Mouse (Mus musculus) spleen, adult 18-20 months (tissue): ENCODE measurements around the gene Hrh2.

ENCODE experiments used
- DNase-seq, 2 experiments: peaks; one replicate each; pipeline ENCODE4 v3.0.0; 2022; ENCODE audit warnings: mixed read lengths in 2 of 2

Hrh2 gene

DNA sequence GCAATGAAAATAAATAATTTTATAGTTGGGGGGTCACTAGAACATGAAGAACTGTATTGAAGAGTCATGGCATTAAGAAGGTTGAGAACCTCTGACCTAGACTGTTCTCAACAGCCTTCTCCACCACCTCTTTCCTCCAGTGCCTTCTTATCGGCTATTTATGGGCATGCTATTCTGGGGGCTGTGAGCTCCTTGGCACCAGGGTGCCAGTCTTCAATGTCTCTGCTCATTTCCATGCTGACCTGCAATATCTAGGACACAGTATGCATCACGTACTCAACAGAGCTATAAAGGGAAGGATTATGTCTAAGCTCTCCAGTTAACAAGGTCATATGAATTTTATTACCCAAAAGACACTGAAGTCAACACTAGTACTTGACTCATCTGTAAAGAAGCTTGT, 14.6 kb upstream of the Hrh2 start:
- no peak for DNase-seq

DNA sequence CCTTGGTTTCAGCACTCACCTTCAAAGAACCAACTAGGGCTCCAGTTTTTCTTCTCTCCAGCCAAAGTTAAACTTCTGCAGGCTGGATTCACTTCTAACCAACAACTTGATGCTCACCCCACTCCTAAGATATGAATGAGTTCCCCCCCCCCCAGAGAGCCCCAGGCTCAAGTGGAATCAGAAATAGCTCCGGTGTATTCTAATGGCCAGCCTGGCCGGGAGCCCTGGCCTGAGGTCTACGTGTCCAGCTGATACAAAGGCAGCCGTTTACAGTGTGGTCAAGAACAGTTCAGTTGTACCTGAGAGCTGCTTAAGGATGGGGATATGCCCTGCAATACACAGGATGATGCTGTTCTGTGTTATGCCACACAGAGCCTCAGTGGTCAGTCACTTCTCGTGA, 13.3 kb upstream of the Hrh2 start:
- no peak for DNase-seq

DNA sequence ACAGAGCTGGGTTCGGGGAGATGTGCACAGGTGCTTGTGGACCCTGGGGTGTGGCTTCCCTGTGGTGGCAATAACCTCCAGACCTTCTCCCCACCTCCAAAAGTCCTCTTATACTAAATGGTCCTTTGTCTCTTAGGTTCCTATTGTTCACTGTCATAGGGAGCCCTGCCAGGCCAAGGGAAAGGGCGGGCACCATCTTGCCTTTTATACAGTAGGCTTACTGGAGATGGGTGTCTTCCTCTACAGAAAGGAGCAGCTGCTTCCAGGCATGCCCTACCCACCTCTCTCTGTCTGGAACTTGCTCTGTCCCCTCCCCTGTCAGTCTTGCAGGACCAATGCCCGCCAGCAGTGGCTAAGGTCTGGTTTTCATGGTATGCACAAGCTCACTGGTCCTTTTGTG, 12.0 kb upstream of the Hrh2 start:
- no peak for DNase-seq

DNA sequence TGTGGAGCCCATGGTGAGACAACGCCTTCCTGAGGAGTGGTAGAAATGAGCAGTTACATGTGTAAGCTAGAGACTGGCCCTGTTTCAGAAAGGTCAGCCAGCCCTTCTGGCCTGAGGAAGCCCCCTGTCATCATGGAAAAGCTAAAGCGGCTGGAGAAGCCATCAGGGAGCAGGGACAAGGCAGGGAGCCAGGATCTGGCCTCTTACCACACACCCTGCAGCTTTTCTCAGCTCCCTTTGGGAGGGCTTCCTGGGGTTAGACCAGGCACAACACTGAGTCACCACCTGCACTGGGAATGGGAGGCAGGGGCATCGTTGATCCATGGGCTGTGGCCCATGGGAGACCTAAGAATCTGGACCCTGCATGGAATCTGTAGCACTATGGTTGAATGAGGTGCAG, 11.5 kb upstream of the Hrh2 start:
- no peak for DNase-seq

DNA sequence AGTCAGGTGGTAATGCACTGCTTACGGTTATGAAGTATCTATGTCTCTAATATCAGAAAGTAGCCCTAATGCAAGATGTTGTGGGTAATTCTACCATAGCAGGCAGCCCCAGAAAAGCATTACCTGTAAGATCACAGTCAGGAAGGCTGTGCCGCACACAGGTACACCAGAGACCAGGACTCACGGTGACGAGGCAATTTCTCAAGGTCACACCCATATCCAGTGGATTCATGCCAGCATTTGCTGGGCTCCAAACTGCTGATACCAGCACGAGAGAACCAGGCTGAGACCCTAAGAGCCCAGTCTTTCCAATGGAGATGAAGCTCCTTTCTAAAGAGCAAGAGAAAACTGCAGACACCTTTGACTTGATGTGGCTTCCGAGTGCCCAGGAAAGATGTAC, 10.6 kb upstream of the Hrh2 start:
- DNase-seq = no peak

DNA sequence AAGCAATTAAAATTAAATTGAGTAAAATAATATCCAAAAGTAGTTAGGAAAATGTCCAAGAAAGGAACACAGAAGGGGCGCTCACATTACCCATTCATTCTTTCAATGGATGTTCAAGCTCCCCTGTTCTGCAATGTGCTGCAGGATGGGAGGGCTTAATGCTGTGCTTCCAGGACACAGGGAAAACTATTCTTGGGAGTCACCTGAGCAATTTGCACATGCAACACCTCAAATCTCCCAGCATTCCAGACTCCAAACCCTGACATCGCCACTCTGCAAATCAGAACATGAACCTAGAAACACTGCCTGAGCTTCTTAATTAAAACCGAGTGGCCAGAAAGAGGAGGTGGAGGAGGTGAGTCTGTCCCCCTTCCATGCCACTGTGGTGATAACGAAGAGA, 10.0 kb upstream of the Hrh2 start:
- DNase-seq = no peak

DNA sequence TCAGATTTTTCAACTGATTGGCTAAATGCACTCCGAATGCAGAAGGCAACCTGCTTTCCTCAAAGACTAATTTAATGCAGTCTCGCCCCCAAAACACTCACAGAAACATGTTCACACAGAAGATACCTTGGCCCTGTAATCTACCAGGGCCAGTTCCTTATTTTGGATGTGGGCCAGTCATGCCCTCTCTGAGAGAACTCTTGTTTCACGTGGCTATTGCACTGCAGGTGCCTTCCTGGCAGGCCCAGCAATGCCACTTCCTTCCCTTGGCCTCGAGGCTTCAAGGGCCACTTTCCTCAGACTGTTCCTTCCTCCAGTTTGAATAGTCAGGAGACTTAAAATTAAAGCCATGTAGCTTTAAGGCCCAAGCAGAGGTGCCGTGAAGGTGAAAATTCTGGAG, 5.5 kb upstream of the Hrh2 start:
- no peak for DNase-seq

DNA sequence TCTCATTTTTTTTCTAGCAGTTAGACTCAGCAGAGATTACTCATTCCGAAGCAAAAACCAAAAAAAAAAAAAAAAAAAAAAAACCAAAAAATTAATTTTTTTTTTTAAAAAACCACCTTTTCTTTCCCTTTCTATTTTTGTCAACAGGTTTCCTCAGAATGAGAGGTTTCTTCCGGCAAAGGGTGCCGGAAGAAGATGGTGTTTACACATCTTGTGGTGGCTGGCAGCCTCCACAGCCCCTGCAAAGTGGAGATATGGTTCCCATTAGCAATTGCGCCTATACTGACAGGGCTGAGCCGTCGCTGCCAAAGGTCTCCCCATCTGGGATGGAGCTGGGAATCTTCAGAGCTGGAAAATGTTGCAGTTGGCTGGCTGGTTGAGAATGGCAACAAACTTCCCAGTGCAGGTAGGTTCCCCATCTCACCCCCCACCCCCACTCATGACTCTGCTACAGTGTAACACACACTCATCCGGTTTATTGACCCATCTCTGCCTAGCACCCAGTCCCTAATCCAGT, 3.7 kb upstream of the Hrh2 start:
- peak in 1 of 2 experiments; percentile 17 for DNase-seq

DNA sequence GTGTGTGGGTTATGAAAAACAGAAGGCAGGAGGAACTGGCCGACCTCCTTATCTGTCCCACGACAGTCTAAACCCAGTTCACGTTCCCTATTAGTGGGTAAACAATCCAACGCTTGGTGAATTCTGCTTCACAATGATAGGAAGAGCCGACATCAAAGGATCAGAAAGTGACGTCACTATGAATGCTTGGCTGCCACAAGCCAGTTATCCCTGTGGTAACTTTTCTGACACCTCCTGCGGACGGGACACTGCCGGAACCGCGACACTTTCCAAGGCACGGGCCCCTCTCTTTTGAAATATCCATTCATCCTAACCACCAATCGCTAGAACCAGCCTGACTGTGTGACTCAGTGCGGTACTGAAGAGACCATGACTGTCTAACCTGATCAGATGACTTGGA, 2.0 kb upstream of the Hrh2 start:
- no peak for DNase-seq

DNA sequence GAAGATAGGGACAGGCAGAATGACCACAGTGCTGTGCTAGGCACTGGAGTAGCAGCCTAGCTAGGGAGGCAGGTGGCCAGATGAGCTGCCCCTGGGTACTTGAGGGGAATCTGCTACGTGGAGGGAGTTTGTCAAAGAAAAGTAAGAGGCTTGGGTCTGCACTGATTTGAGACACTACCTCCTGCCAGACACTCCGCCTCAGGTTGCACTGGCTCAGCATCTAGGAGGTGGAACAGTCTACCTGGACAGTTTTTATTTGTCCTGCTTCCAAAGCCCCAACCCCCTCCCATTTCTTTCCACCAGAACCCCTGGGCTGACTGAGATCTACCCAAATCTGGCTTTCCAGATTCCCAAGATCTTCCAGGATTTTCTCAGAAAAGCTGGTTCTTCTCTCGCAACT, 748 bp upstream of the Hrh2 start:
- DNase-seq = no peak

DNA sequence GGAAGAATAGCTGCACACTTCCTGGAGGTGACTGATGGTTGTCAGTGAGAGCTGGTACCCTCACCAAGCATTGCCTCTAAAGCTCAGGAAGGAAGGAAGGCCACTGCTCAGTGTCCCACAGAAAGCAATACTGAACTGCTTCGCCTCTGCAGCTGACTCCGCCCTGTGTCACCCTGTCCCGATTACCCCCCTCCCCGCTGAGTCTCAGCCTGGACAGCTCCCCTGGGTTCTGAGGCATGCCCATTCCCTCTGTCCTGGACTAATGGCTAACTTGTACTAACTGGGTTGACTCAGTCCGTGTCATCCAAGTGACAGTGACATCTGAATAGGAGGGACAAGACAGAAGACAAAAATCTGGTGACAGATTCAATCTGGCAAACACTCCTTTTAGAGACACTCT, 1.7 kb downstream of the Hrh2 start:
- no peak for DNase-seq

DNA sequence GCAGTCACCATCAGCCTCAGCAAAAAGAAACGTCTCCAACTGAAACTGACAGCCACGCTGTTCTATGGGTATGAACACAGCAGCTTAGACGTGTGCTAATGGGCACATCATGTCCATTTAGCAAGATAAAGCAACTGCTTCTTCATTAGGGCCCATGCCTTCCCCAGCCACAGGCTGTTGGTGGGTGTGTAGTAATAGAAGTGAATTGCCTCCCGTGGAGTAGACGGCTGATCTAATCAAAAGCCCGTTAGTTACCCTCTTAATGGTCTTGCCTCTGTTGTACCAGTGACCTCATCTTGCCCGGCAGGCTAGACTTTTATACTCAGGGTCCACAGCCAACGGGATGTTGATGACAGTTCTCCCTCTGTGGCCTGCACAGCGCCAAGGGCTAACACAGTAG, 7.1 kb downstream of the Hrh2 start:
- DNase-seq = no peak

DNA sequence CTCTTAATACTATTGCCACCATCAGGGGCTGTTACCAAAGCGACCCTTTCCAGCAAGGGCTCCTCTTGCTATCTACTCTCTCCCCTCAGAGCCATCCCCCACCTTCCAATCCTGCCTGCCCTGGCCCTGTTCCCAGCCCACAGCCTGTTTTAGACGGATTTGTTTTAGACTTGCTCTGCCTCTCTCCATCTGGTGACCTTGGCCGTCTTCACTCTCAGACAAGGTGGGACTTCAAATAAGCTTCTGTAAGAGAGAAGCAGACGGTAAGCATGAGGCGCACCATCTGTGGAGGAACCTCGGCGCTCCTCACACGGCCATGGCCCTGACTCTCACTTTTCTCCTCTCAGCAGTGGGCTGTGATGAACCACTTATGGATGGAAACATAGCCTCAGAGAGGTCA, 10.5 kb downstream of the Hrh2 start:
- no peak for DNase-seq

DNA sequence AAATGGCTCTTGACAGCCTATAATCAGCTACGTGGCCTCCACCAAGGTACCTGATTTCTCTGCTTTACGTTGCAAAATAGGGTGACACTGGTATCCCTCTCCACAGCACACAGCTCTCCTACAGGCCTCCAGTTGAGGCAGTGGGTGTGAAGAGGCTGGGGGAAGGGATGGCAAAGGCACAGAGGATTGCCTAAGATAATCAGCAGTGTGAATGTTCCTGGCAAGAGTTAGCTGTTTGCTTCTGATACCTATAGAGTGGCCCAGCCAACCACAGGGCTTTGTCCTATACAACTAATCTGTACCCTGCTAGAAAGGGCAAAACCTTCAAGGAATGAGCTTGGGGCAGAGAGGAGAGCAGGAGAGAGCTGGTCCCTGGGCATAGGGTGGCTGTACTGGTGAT, 11.5 kb downstream of the Hrh2 start:
- DNase-seq = no peak

DNA sequence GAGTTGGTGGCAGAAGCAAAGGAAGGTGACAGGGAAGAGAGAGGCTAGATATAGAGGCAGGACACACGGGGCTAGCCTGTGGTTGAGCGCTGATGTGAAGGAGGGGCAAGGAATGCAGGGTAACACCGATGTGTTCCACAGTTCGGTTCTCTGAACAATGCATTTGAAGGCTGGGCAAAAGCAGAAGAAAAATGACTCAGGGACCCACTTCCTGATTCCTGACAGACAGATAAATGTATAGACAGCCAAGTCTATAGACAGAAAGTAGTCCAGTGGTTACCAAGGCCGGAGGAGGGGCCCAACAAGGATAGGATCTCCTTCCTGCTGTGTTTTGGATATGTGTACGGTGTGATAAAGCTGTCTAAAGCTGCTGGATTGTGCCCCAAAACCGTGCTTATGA, 13.3 kb downstream of the Hrh2 start:
- no peak for DNase-seq

DNA sequence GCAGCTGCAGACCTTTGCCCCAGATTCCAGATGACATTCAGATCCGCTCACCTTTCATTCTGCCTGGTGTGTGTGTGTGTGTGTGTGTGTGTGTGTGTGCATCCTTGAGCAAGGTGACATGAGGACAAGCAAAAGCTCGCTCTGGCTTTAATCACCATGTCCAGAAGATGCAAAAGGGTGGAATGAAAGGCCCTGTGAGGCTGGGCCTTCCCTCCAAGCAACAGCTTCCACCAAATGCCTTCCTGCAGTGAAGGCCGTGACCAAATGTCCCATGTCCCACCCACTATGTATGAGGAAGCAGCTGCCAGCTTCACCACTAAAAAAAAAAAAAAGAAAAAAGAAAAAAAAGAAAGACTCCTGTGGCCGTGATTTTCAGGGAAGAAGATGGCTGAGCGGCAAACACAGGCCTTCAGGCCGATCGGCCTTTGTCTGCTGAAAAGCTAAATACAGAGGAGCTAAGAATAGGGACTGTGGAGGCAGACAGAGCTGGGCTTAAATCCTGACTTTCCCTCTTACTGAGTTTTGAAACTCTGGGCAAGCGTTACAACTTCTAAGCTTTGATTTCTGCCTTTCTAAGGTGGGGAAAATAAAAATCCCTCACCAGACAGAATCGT, 14.3 kb downstream of the Hrh2 start:
- no peak for DNase-seq

DNA sequence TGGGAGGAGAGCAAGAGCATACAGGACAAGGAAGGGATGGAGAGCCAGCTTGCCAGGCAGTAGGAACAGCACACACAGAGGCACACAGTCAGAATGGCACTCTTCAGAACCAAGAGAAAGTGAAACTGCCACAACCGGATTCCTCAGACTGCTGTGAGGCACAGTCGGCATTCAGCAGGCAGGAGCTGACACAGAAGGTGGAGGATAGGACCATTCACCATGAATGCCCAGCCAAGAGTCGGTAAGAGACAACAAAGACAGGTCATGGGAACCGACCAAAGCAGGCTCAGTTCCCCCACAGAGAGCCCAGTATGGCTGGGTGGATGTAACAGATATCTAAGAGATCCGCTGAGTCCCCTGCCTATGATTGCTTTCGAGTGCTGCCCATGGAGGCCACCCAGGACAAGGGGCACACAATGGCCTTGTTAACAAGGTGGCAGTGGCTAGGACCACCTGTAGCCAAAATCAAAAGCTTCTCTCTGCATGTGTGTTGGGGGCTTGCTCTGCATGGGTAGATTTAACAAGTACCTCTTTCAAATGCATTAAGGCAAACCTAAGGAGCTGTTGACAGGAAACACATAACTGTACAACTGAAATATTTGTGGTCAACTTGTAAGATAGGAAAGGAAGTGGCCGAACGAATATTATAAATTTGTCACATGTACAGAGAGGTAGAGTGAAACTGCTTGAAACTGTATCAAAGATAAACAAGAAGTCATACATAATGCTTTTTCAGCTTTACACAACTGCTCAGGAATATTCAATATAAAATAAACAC, 17.7 kb downstream of the Hrh2 start:
- peak; percentile 24 to 52 for DNase-seq

DNA sequence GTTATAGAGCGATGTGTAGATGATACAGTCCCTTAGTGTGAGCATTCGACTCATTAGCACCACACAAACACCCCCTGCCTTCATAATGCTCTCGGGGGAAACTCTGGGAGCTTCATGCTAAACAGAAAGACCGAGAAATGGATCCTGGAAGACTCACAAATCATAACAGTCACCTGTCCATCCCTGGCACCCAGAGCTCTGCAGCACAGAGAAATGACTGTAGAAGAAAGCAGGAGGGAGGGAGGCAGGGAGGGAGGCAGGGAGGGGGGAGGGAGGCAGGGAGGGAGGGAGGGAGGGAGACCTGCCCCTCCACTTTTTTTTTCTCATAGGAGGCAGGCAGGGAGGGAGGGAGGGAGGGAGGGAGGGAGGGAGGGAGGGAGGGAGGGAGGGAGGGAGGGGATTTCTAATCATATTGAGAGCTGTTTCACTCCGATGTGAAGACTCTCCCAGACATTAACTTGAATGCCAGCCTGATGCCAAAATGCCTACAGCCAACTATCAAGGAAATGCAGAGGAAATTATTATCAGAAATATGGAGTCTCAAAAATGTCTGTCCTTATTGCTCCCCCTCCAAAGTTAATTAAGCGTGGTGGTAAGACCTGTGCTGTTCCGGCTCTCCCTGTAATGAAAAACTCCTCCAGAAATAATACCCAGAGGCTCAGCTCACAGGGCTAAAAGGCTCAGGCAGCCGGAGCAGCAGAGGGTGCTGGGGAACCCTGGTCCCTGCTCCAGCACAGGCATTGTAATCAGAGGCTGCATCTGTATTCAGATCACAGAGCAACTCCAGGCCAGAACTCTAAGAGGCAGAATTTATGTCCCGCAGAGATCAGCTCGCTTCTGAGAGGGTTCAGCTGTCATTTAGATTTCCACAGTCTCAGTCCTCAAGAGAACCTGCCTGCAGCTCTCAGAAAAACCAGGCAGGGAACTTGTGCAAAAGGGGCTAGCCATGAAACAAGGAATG, 19.9 kb downstream of the Hrh2 start:
- DNase-seq = no peak

DNA sequence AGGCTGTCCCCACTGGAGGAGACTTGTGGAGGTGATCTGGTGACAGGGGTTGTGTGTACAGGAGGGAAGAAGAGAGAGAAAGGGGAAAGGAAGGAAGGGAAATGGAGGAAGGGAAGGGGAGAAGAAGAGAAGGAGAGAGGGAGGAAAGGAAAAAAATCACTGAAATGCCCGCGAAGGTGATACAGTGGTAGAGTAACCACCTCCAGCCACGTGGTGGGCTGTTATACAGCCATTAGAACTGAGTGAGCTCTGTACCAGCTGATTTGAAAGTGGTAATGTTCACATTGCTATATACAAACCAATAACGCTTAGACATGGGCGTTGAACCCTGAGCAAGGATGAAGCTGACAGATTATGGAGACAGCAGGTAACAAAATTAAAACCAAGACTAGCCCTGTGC, 20.6 kb downstream of the Hrh2 start:
- no peak for DNase-seq

DNA sequence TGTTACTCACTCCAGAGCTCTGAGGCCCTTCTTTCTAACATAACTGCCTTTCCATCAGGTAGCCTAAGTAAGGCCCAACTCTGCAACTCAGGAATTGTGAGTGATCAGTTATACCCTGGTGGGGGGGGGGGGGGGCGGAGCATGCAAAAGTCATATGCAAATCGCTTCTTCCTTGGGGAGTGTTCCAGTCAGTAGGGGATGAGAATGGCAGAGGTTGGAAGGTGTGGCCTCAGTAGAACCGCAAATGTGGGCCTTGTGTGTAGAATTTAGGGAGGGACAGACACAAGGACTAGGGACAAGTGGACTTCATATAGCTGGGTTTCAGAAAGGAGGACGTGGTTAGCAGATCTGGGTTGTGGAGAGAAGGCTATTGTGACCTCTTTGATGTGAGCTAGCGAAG, 23.3 kb downstream of the Hrh2 start:
- no peak for DNase-seq

DNA sequence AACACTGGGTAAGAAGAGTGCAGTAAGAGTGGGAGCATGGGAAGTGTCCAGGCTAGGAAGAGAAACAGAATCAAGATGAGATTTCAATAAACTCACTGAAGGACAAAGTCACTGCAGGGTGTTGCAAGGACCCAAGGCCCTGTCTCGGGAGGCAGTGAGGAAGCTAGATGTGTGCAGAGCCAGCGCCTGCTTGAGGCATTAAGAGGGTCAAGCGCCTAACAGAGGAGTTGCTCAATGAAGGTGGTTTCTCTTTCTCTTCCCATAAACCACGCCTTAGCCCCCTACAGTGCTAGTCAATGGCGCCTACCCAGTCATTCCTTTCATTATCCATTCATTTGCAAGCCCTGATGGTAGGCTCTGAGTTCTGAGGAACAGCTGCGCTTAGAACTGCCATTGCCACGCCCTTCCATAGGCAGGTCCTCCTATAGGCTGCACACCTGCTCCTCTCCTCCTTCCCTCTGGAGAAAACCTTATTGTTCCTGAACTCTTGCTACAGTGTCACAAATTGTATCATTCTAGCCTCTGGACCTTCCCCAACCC, 23.9 kb downstream of the Hrh2 start:
- DNase-seq = no peak

DNA sequence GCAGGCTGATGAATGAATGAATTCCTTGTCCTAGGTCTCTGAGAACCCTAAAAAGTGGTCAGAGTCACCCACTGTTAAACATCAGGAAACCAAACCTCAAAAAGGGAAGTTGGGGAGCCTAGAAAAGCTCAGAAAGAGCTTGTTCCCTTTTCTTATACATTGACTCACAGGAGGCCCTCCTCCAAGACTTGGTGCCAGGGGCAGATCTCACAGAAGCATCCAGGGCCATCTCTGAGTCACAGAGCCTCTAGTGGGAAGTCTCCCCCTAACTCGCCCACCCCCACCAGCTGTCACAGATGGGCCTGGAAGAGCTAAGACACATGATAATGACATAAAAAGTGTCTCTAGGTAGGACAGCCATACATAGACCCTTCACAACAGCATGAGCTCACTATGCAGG, 26.4 kb downstream of the Hrh2 start:
- DNase-seq = peak in 1 of 2 experiments; percentile 26

DNA sequence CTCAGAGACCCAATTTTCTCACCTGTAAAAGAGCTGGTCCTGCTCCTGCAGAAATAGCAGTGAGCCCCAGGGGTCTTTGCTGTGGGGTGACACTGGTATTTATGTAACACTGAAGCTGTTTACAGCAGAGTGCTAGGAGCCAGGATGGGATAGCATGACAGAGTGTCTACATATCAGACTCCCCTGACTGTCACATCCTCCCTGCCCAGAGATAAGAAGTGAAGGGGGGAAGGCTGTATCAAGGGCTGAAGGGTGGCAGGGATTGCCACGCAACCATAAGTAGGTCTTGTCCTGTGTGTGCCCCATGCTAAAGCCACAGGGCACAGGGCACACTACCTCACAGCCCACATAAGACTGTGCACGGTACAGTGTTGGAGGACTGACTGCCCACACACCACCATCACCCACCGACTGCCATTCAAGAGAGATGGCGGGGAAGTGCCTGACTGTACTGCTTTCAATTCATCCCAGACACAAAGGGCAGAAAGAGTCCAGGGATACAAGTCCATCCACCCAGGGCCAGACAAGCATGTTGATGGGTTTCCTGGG, 29.8 kb downstream of the Hrh2 start:
- DNase-seq = no peak
